Comparison of ENCODE assay signal across 8 mouse cellular contexts in genomic region chr9:56505793-56506755, GRCm38 (mm10).
DNase-seq lines count a peak whose midpoint lies in the region; ATAC-seq and TF ChIP-seq lines count a peak whose summit lies in the region.

No protein-coding gene starts in this region.

- TF ChIP-seq POLR2A in testis, adult 2 months (IDR thresholded peaks at IDR 0.05; ENCODE audit: control insufficient read depth, low read depth, low read length): no peak

- DNase-seq in c-Kit-positive CD71-positive TER-119-positive erythroid progenitor cells, embryonic 14.5 days (ENCODE audit: low spot score): peak; percentile 66
- peak; percentile 92 for DNase-seq in heart, postnatal 0 days (ENCODE audit: low spot score)
- peak; percentile 96 to 97 for DNase-seq in kidney, postnatal 4 days

- H3K27me3 ChIP-seq in E14TG2a.4 (ENCODE audit: insufficient read depth, low read length): no peaks in the 10 kb centered on the region; the same call in 1 of the 2 replicates
- H3K27me3 ChIP-seq in forebrain, embryonic 12.5 days: peaks cover 8% of the 10 kb centered on the region
- no peaks in the 10 kb centered on the region for H3K27me3 ChIP-seq in heart, postnatal 0 days (ENCODE audit: control insufficient read depth, insufficient read depth, low read length)
- no peaks in the 10 kb centered on the region for H3K27me3 ChIP-seq in liver, embryonic 16.5 days (ENCODE audit: control insufficient read depth, insufficient read depth, low read depth, low read length)
- no peaks in the 10 kb centered on the region for H3K27me3 ChIP-seq in neural tube, embryonic 13.5 days
- no peaks in the 10 kb centered on the region for H3K27me3 ChIP-seq in testis, adult 2 months (ENCODE audit: control insufficient read depth, insufficient read depth, low read length)

- H3K36me3 ChIP-seq in E14TG2a.4 (ENCODE audit: insufficient read depth, low read length): no peaks in the 10 kb centered on the region
- H3K36me3 ChIP-seq in forebrain, embryonic 12.5 days (replicated peaks): no peaks in the 10 kb centered on the region
- no peaks in the 10 kb centered on the region for H3K36me3 ChIP-seq in heart, postnatal 0 days (replicated peaks; ENCODE audit: control insufficient read depth, insufficient read depth, low read length)
- H3K36me3 ChIP-seq in liver, embryonic 16.5 days (ENCODE audit: control insufficient read depth, insufficient read depth): no peaks in the 10 kb centered on the region
- H3K36me3 ChIP-seq in neural tube, embryonic 13.5 days: no peaks in the 10 kb centered on the region
- no peaks in the 10 kb centered on the region for H3K36me3 ChIP-seq in testis, adult 2 months (ENCODE audit: control insufficient read depth, insufficient read depth, low read length)

- ATAC-seq in forebrain, embryonic 12.5 days (ENCODE audit: low FRiP score): peak; percentile 85
- ATAC-seq in heart, postnatal 0 days (ENCODE audit: insufficient read depth, low read depth): peak; percentile 76
- ATAC-seq in liver, embryonic 16.5 days (ENCODE audit: low read depth): peak; percentile 52
- ATAC-seq in neural tube, embryonic 13.5 days (ENCODE audit: low read depth): peak; percentile 91

- H3K4me3 ChIP-seq in E14TG2a.4 (replicated peaks; ENCODE audit: low read length): peak overlapping the region; percentile 78
- peak overlapping the region; percentile 42 for H3K4me3 ChIP-seq in forebrain, embryonic 12.5 days (replicated peaks)
- peak overlapping the region; percentile 50 for H3K4me3 ChIP-seq in heart, postnatal 0 days (ENCODE audit: low read depth, low read length)
- peak overlapping the region; percentile 51 for H3K4me3 ChIP-seq in liver, embryonic 16.5 days (ENCODE audit: low read depth, low read length)
- peak overlapping the region; percentile 37 for H3K4me3 ChIP-seq in neural tube, embryonic 13.5 days
- peak overlapping the region; percentile 47 for H3K4me3 ChIP-seq in testis, adult 2 months (ENCODE audit: control insufficient read depth, low read depth, low read length)

- WGBS in forebrain, embryonic 12.5 days: under 1% methylated on average over 31 of the region's 31 CpGs
- under 1% methylated on average over 31 of the region's 31 CpGs for WGBS in heart, postnatal 0 days
- under 1% methylated on average over 31 of the region's 31 CpGs for WGBS in liver, embryonic 16.5 days (ENCODE audit: insufficient replicate concordance)
- WGBS in neural tube, embryonic 13.5 days: 2% methylated on average over 31 of the region's 31 CpGs

- TF ChIP-seq EP300 in heart, postnatal 0 days (IDR thresholded peaks at IDR 0.05; ENCODE audit: low read depth): peak; percentile 40; the same call in 1 of the 2 replicates

- H3K9ac ChIP-seq in forebrain, embryonic 12.5 days: peak overlapping the region; percentile 60
- peak overlapping the region; percentile 69 for H3K9ac ChIP-seq in heart, postnatal 0 days (replicated peaks; ENCODE audit: low read depth, low read length)
- peak overlapping the region; percentile 44; the same call in 1 of the 2 replicates for H3K9ac ChIP-seq in liver, embryonic 16.5 days (ENCODE audit: low read depth, low read length)
- H3K9ac ChIP-seq in neural tube, embryonic 13.5 days: peak overlapping the region; percentile 75

- H3K9me3 ChIP-seq in E14TG2a.4 (ENCODE audit: low read length): no peaks in the 10 kb centered on the region
- H3K9me3 ChIP-seq in forebrain, embryonic 12.5 days: no peaks in the 10 kb centered on the region
- no peaks in the 10 kb centered on the region for H3K9me3 ChIP-seq in heart, postnatal 0 days (replicated peaks; ENCODE audit: control insufficient read depth, low read length)
- H3K9me3 ChIP-seq in liver, embryonic 16.5 days (replicated peaks; ENCODE audit: control insufficient read depth, low read length): no peaks in the 10 kb centered on the region
- no peaks in the 10 kb centered on the region for H3K9me3 ChIP-seq in neural tube, embryonic 13.5 days

- H3K4me2 ChIP-seq in forebrain, embryonic 12.5 days: peak overlapping the region; percentile 79
- peak overlapping the region; percentile 85 for H3K4me2 ChIP-seq in heart, postnatal 0 days (ENCODE audit: low read depth, low read length)
- H3K4me2 ChIP-seq in liver, embryonic 16.5 days (ENCODE audit: low read depth, low read length): peak overlapping the region; percentile 75
- H3K4me2 ChIP-seq in neural tube, embryonic 13.5 days: peak overlapping the region; percentile 65

- peak; percentile 81 for TF ChIP-seq CTCF in E14TG2a.4 (conservative IDR thresholded peaks at IDR 0.05; ENCODE audit: low read length)
- peak; percentile 91 for TF ChIP-seq CTCF in heart, postnatal 0 days (IDR thresholded peaks at IDR 0.05; ENCODE audit: low read depth)
- peak; percentile 88 for TF ChIP-seq CTCF in testis, adult 2 months (IDR thresholded peaks at IDR 0.05; ENCODE audit: control insufficient read depth, insufficient read depth, insufficient replicate concordance, low read depth, low read length)

- peak overlapping the region; percentile 94 for H3K27ac ChIP-seq in forebrain, embryonic 12.5 days
- peak overlapping the region; percentile 99 for H3K27ac ChIP-seq in heart, postnatal 0 days (ENCODE audit: low read depth)
- peak overlapping the region; percentile 76 for H3K27ac ChIP-seq in liver, embryonic 16.5 days (ENCODE audit: low read length)
- peak overlapping the region; percentile 99 for H3K27ac ChIP-seq in neural tube, embryonic 13.5 days (replicated peaks)
- H3K27ac ChIP-seq in testis, adult 2 months (ENCODE audit: control insufficient read depth, insufficient read depth, low read depth, low read length): peak overlapping the region; percentile 69

- peaks cover 85% of the 10 kb centered on the region for H3K4me1 ChIP-seq in E14TG2a.4 (replicated peaks; ENCODE audit: low read depth, low read length)
- peaks cover 49% of the 10 kb centered on the region for H3K4me1 ChIP-seq in forebrain, embryonic 12.5 days
- peaks cover 56% of the 10 kb centered on the region for H3K4me1 ChIP-seq in heart, postnatal 0 days (ENCODE audit: control insufficient read depth, insufficient read depth)
- H3K4me1 ChIP-seq in liver, embryonic 16.5 days (ENCODE audit: control insufficient read depth, low read depth, low read length): no peaks in the 10 kb centered on the region; the same call in 1 of the 2 replicates
- H3K4me1 ChIP-seq in neural tube, embryonic 13.5 days (replicated peaks): peaks cover 71% of the 10 kb centered on the region
- H3K4me1 ChIP-seq in testis, adult 2 months (ENCODE audit: control insufficient read depth, insufficient read depth, low read length): peaks cover 5% of the 10 kb centered on the region

Comparison
In these comparisons a context has a peak if more than half of its experiments do, and no peak if none do; other contexts are left out.
1. Peak in every context shown above with its lines: DNase-seq, ATAC-seq, H3K4me3 ChIP-seq and H3K27ac ChIP-seq.